Mouse (Mus musculus) limb, embryonic 10.5 days (tissue): ENCODE results near the gene Adamtsl2. TPM values are rescaled to one million over a fixed set of nuclear protein-coding genes. Genes with fewer than 3 reads are reported as not detected.

Experiments used
- DNase-seq: peaks from one replicate; pipeline ENCODE4 v3.0.0-alpha.2; 2017; ENCODE audit warnings: low spot score
- H3K27ac ChIP-seq: fragments of 300-500 bp; sonication (generic); 2 replicates; pipeline ENCODE4 v1.5.1; 2016; ENCODE audit warnings: mild to moderate bottlenecking
- H3K27me3 ChIP-seq: fragments of 300-500 bp; sonication (generic); 2 replicates; pipeline ENCODE4 v1.6.1; 2016; ENCODE audit warnings: low read depth, mild to moderate bottlenecking; ENCODE audit not compliant: poor library complexity, severe bottlenecking
- H3K36me3 ChIP-seq: fragments of 300-500 bp; sonication (generic); 2 replicates; pipeline ENCODE4 v1.6.1; 2016; ENCODE audit warnings: mild to moderate bottlenecking, moderate library complexity
- H3K4me1 ChIP-seq: fragments of 300-500 bp; sonication (generic); 2 replicates; pipeline ENCODE4 v1.6.1; 2016
- H3K4me3 ChIP-seq: fragments of 300-500 bp; sonication (generic); 2 replicates; pipeline ENCODE4 v1.5.1; 2016; ENCODE audit warnings: mild to moderate bottlenecking, moderate library complexity
- H3K9me3 ChIP-seq: fragments of 300-500 bp; sonication (generic); replicated peaks from 2 replicates; pipeline ENCODE4 v1.6.1; 2016; ENCODE audit warnings: mild to moderate bottlenecking
- WGBS: fragments of 180-500 bp; shearing (Covaris S2); methylation state at CpG from one replicate; pipeline ENCODE4 v1.1.7; 2016; 5-methylcytosine and 5-hydroxymethylcytosine counted together
- polyA plus RNA-seq: library from polyadenylated mRNA; unstranded; fragments of >200 nt; fragmentation: Nextera tagmentation; extraction: Ambion mirVana; gene quantifications from 2 replicates; pipeline ENCODE4 v1.2.1, GENCODE M21; 2016

Adamtsl2 gene
- polyA plus RNA-seq, 1 experiment from 2014 or later, result 9.1 TPM

GRCm38 (mm10) chr2:27097776-27098175 is 18.6 kb downstream of the Adamtsl2 start:
- WGBS, result 47% methylated on average over 6 of the region's 6 CpGs
- Histone ChIP-seq H3K4me3 (no peak overlapping the region), H3K27me3 (peaks cover 14% of the 10 kb centered on the region; the same call in 1 of the 2 replicates), H3K27ac (peak overlapping the region; percentile 73), H3K36me3 (peaks cover 9% of the 10 kb centered on the region; the same call in 1 of the 2 replicates), H3K9me3 (no peaks in the 10 kb centered on the region), H3K4me1 (peaks cover 31% of the 10 kb centered on the region)
- DNase-seq, result no peak

- no peak overlapping the region for H3K27ac ChIP-seq
- peaks cover 45% of the 10 kb centered on the region for H3K4me1 ChIP-seq
- no peaks in the 10 kb centered on the region for H3K9me3 ChIP-seq
- H3K36me3 ChIP-seq, result peaks cover 4% of the 10 kb centered on the region; the same call in 1 of the 2 replicates
- H3K4me3 ChIP-seq, result no peak overlapping the region
- H3K27me3 ChIP-seq, result peaks cover 30% of the 10 kb centered on the region; the same call in 1 of the 2 replicates
- no peak for DNase-seq
- WGBS, result 80% methylated on average over 7 of the region's 7 CpGs
Observed at GRCm38 (mm10) chr2:27103554-27103953, 24.4 kb downstream of the Adamtsl2 start.

GRCm38 (mm10) chr2:27106816-27107215 is 27.6 kb downstream of the Adamtsl2 start:
- 24% methylated on average over 3 of the region's 3 CpGs for WGBS
- Histone ChIP-seq H3K27me3 (peaks cover 28% of the 10 kb centered on the region; the same call in 1 of the 2 replicates), H3K27ac (peak overlapping the region; percentile 38), H3K4me3 (0 out of 2 replicates have a peak overlapping the region, but pooled peaks have one; percentile 3), H3K9me3 (no peaks in the 10 kb centered on the region), H3K36me3 (peaks cover 3% of the 10 kb centered on the region; the same call in 1 of the 2 replicates), H3K4me1 (peaks cover 55% of the 10 kb centered on the region)
- peak; percentile 41 for DNase-seq

GRCm38 (mm10) chr2:27108144-27108543 is 29.0 kb downstream of the Adamtsl2 start:
- no peaks in the 10 kb centered on the region for H3K9me3 ChIP-seq
- WGBS, result 82% methylated on average over 2 of the region's 2 CpGs

GRCm38 (mm10) chr2:27109052-27109451 is 29.9 kb downstream of the Adamtsl2 start:
- 93% methylated on average over 5 of the region's 5 CpGs for WGBS
- peaks cover 19% of the 10 kb centered on the region; the same call in 1 of the 2 replicates for H3K27me3 ChIP-seq
- H3K9me3 ChIP-seq, result no peaks in the 10 kb centered on the region
- H3K4me3 ChIP-seq, result no peak overlapping the region
- peaks cover 3% of the 10 kb centered on the region; the same call in 1 of the 2 replicates for H3K36me3 ChIP-seq
- H3K27ac ChIP-seq, result no peak overlapping the region
- H3K4me1 ChIP-seq, result peaks cover 58% of the 10 kb centered on the region
- DNase-seq, result no peak

More at GRCm38 (mm10) chr2:27108144-27108543, 29.0 kb downstream of the Adamtsl2 start:
- H3K4me3 ChIP-seq, result no peak overlapping the region
- DNase-seq, result no peak
- H3K36me3 ChIP-seq, result peaks cover 3% of the 10 kb centered on the region; the same call in 1 of the 2 replicates
- peaks cover 63% of the 10 kb centered on the region for H3K4me1 ChIP-seq
- H3K27ac ChIP-seq, result no peak overlapping the region
- peaks cover 25% of the 10 kb centered on the region; the same call in 1 of the 2 replicates for H3K27me3 ChIP-seq

GRCm38 (mm10) chr2:27112585-27112984 is 33.4 kb downstream of the Adamtsl2 start:
- Histone ChIP-seq H3K4me3 (no peak overlapping the region), H3K27me3 (peaks cover 11% of the 10 kb centered on the region; the same call in 1 of the 2 replicates), H3K4me1 (peaks cover 30% of the 10 kb centered on the region), H3K36me3 (peaks cover 3% of the 10 kb centered on the region; the same call in 1 of the 2 replicates), H3K9me3 (no peaks in the 10 kb centered on the region), H3K27ac (peak overlapping the region; percentile 39; the same call in 1 of the 2 replicates)
- no peak for DNase-seq
- WGBS, result 83% methylated on average over 20 of the region's 20 CpGs

GRCm38 (mm10) chr2:27114169-27114568 is 35.0 kb downstream of the Adamtsl2 start:
- no peak overlapping the region for H3K4me3 ChIP-seq
- 91% methylated on average over 10 of the region's 10 CpGs for WGBS
- H3K4me1 ChIP-seq, result peaks cover 41% of the 10 kb centered on the region
- H3K27ac ChIP-seq, result no peak overlapping the region
- H3K36me3 ChIP-seq, result no peaks in the 10 kb centered on the region
- H3K27me3 ChIP-seq, result peaks cover 8% of the 10 kb centered on the region; the same call in 1 of the 2 replicates
- no peak for DNase-seq
- H3K9me3 ChIP-seq, result no peaks in the 10 kb centered on the region

GRCm38 (mm10) chr2:27118452-27118851 is 39.3 kb downstream of the Adamtsl2 start:
- 53% methylated on average over 4 of the region's 4 CpGs for WGBS
- Histone ChIP-seq H3K9me3 (no peaks in the 10 kb centered on the region), H3K36me3 (no peaks in the 10 kb centered on the region), H3K27ac (peak overlapping the region; percentile 88), H3K4me1 (peaks cover 62% of the 10 kb centered on the region), H3K4me3 (no peak overlapping the region), H3K27me3 (0 out of 2 replicates have a peak, but pooled peaks cover 7% of the 10 kb centered on the region)
- DNase-seq, result no peak

- Histone ChIP-seq H3K4me3 (no peak overlapping the region), H3K27ac (peak overlapping the region; percentile 88), H3K9me3 (no peaks in the 10 kb centered on the region), H3K4me1 (peaks cover 71% of the 10 kb centered on the region), H3K36me3 (no peaks in the 10 kb centered on the region), H3K27me3 (0 out of 2 replicates have a peak, but pooled peaks cover 7% of the 10 kb centered on the region)
- DNase-seq, result no peak
- 88% methylated on average over 2 of the region's 2 CpGs for WGBS
Observed at GRCm38 (mm10) chr2:27119766-27120165, 40.6 kb downstream of the Adamtsl2 start.

GRCm38 (mm10) chr2:27120241-27120641 is 41.1 kb downstream of the Adamtsl2 start:
- Histone ChIP-seq H3K36me3 (no peaks in the 10 kb centered on the region), H3K27ac (peak overlapping the region; percentile 88), H3K9me3 (no peaks in the 10 kb centered on the region), H3K4me1 (peaks cover 71% of the 10 kb centered on the region), H3K4me3 (no peak overlapping the region), H3K27me3 (0 out of 2 replicates have a peak, but pooled peaks cover 7% of the 10 kb centered on the region)
- WGBS, result 91% methylated on average over 8 of the region's 8 CpGs
- DNase-seq, result no peak

- peak; percentile 87 for DNase-seq
- peaks cover 81% of the 10 kb centered on the region for H3K4me1 ChIP-seq
- no peaks in the 10 kb centered on the region for H3K9me3 ChIP-seq
- H3K36me3 ChIP-seq, result no peaks in the 10 kb centered on the region
- H3K27me3 ChIP-seq, result 0 out of 2 replicates have a peak, but pooled peaks cover 7% of the 10 kb centered on the region
- H3K27ac ChIP-seq, result peak overlapping the region; percentile 88
- 9% methylated on average over 9 of the region's 9 CpGs for WGBS
- peak overlapping the region; percentile 36 for H3K4me3 ChIP-seq
Observed at GRCm38 (mm10) chr2:27121626-27122355, 42.6 kb downstream of the Adamtsl2 start.

GRCm38 (mm10) chr2:27122578-27122977 is 43.4 kb downstream of the Adamtsl2 start:
- Histone ChIP-seq H3K4me3 (peak overlapping the region; percentile 36; the same call in 1 of the 2 replicates), H3K9me3 (no peaks in the 10 kb centered on the region), H3K27me3 (peaks cover 10% of the 10 kb centered on the region; the same call in 1 of the 2 replicates), H3K36me3 (no peaks in the 10 kb centered on the region), H3K27ac (peak overlapping the region; percentile 88), H3K4me1 (peaks cover 78% of the 10 kb centered on the region)
- 56% methylated on average over 9 of the region's 9 CpGs for WGBS
- DNase-seq, result peak; percentile 37

GRCm38 (mm10) chr2:27123121-27123520 is 43.9 kb downstream of the Adamtsl2 start:
- H3K4me1 ChIP-seq, result peaks cover 73% of the 10 kb centered on the region
- peak overlapping the region; percentile 88 for H3K27ac ChIP-seq
- H3K27me3 ChIP-seq, result peaks cover 10% of the 10 kb centered on the region; the same call in 1 of the 2 replicates

More at GRCm38 (mm10) chr2:27123121-27123520, 43.9 kb downstream of the Adamtsl2 start:
- 91% methylated on average over 4 of the region's 4 CpGs for WGBS
- DNase-seq, result no peak
- no peaks in the 10 kb centered on the region for H3K9me3 ChIP-seq
- no peak overlapping the region for H3K4me3 ChIP-seq
- H3K36me3 ChIP-seq, result no peaks in the 10 kb centered on the region
